Mouse (Mus musculus): ENCODE data around the gene Mad1l1. TPM values are rescaled to one million over a fixed set of nuclear protein-coding genes. Genes with fewer than 3 reads are reported as not detected.

The Mad1l1 gene
- total RNA-seq, 2 experiments from 2014 or later = 8.4 to 8.5 TPM

DNA sequence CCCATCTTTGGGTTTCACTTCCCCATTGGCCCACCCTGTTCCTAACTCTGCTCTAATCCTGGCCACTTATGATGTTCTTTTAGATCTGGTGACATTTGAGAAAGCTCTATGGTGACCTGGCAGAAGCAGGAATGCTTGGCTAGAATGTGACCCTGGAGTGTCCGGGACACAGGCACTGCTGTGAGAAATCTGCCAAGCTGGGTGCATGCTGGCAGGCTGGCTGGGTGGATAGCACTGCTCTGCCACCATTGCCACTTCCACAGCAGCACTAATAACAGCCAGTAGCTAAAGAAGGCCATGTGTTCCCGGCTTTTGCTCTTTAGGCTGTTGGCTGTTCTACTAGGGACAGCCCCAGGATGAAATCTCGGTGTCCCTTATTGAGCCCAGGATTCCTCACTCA lies 265.1 kb downstream of the Mad1l1 start:
- DNase-seq = peak; percentile 26 to 68

DNA sequence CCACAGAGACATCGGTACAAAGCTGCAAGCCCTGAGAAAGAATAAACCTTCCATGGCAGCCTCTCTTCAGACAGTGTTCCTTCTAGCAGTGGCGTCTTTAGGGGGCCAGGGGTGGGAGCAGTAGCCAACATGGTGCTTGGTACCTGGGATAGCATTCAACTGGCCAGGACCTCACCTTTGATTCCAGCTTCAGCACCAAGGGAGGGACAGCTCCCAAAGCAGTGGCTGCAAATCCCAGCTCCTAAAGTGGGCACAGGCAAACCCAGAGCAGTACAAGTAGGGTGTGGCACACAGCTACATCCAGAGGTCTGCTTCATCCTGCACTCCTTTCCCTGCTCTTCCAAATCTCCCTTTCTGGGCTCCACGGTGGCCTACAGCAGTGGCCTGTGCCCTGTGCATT lies 265.9 kb downstream of the Mad1l1 start:
- DNase-seq = peak; percentile 16 to 60

DNA sequence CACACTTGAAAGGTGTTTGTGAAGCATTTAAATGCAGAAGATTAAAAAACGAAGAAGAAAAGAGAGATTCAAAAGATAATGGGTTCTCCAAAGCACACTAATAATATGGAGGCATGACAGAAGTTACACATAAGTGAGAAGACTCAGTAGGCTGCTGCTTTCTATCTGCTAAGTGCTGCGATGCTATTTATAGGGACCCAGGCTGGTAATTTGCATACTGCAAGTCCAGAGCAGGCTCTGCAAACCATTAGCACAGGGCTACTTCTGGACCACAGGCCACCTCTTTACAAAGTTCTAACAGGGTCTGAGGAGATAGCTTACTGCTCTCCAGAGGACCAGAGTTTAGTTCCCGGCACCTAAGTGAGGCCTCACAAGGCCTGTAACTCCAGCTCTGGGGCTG lies 267.7 kb downstream of the Mad1l1 start:
- no peak for DNase-seq

- no peak for DNase-seq
Observed at GRCm38 (mm10) chr5:140052405-140052804, 268.9 kb downstream of the Mad1l1 start.

- DNase-seq = no peak
Observed at GRCm38 (mm10) chr5:140045453-140045852, 275.9 kb downstream of the Mad1l1 start.

- DNase-seq = no peak
Observed at GRCm38 (mm10) chr5:140043002-140043401, 278.4 kb downstream of the Mad1l1 start.

- DNase-seq = no peak
Observed at GRCm38 (mm10) chr5:140042002-140042611, 279.2 kb downstream of the Mad1l1 start.

- no peak for DNase-seq
Observed at GRCm38 (mm10) chr5:140041055-140041454, 280.3 kb downstream of the Mad1l1 start.

DNA sequence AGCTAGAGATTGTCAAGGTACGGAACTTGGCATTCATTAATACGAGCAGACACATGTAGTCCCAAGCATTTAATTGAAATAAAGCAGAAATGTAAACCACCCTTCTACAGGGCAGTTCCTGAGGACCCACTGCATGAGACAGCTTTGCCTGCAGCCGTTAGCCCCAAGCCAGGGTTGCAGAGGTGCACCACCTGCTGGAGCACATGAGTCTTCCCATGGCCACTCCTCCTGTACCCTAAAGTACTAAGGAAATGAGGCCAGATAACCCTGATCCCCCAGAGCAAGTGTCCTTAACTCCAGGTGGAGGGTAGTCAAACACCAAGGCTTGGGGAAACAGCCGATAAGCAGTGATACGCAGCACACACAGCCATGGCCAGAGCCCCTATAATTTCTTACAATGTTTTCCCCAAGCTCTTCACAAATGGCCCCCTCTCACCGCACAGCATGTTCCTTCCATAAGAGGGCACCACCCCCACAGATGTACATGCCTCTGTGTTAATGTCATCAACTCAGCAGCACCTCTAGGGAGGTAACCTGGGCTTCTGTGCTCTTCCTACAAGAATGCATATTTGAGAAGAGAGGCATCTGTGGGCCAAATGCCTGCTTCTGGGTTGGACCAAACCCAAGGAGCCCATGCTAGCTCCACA lies 283.6 kb downstream of the Mad1l1 start:
- no peak for DNase-seq

GRCm38 (mm10) chr5:140035641-140036040 lies 285.7 kb downstream of the Mad1l1 start:
- no peak for DNase-seq

DNA sequence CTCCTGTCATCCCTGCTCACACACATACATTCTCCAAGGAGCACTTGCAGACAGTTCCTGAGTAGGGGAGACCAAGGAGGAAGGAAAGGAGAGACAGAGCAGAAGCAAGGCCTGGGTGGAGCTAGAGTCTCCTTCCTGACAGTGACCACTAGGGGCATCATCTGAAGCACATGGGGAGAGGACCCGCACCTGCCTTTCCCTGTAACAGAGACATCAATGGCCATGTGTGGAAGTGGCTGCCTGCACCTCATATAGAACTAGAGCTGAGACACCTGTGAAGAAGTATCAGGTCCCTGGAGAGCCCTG lies 286.4 kb downstream of the Mad1l1 start:
- no peak for DNase-seq

DNA sequence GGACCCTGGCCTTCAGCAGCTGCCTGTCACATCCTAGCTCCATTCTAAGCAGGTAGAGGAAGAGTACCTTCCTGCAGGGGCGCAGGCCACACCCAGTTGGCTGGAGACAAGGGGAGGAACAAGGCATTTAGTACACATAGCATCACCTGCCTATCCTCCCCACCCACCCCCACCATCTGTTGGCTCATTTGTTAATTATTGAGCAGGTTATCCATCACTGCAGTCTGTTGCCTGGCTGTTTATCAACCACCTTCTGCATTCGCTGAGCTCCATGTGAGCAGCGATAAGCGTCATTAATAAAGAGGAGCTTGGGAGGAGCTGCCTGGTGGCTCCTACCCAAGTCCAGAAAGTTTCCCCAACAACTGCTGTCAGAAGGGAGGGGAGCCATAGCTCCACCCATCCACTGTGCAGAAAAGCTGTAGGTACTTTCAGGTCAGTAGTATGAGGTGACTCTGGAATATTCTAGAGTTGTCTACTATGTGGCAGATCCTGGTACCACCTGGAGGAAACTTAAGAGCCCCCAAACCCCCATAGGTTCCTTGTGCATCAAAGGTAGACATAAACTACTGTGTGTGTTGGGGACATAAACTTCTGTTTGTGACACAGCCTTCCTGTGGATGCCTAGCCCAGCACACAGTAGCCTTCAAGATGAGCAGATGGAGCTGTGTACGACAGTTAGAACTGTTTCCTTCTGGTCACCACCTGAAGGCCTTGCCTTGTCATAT lies 286.9 kb downstream of the Mad1l1 start:
- no peak for DNase-seq

GRCm38 (mm10) chr5:140026366-140026765 lies 295.0 kb downstream of the Mad1l1 start:
- no peak for DNase-seq

- DNase-seq = peak in 1 of 2 experiments; percentile 13
Observed at GRCm38 (mm10) chr5:140025301-140025700, 296.1 kb downstream of the Mad1l1 start.

GRCm38 (mm10) chr5:140023941-140024500 lies 297.3 kb downstream of the Mad1l1 start:
- DNase-seq = peak; percentile 40 to 55

DNA sequence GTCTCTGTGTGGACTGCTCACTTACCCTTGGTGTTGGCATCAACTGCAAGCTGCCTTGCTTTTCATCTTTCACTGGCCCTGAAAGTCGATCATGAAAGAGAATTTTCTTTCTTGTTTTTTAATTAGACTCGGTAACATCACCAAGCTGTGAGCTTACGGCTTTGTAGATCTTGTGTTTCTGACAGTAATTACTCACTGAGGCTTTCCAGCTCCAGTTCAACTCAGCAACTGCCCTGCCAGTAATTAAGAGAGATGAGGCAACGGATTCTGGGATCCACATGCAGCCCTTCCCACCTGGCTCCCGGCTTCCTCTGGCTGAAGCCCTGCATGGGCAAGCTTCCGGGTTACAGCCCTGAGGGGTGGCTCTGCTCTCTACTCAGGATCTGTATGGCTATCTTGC lies 298.5 kb downstream of the Mad1l1 start:
- DNase-seq = no peak

DNA sequence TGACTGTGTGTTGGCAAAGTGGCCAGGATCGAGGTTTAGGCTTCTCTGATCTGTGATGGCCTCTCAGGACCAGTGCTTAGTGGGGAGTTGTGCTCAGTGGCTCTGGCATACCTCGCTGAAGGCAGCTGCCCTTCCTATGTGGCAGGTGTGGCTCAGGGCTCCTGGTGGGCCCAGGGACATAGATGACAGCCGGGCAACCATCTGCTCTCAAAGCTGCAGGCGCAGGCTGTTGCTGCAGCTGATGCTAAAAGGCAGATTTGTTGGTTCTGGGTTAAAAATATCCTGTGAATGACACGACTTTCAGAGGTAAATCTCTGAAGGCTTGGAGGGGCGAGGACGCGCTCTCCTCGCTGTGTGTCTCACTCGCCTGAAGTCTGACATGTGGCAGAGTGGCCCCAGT lies 299.6 kb downstream of the Mad1l1 start:
- DNase-seq = no peak

DNA sequence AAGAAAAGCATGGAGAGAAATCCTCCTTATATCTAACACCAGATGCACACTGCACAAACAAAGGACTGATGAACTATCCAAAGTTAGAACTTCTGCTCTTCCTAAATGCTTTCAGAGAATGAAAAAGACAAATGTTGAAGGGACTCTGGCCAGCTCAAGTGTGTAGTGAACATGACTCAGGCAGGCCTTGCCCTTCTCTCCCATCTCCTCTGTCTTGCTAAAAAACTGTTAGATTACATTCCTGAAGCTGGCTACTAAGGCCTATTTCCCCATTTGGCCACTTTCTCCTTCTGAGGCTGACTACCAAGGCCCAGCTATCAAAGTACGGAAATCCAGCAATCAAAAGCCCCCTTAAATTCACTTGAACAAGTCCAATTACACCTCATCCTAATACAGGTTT lies 301.7 kb downstream of the Mad1l1 start:
- no peak for DNase-seq

- DNase-seq = no peak
Observed at GRCm38 (mm10) chr5:140018780-140019179, 302.6 kb downstream of the Mad1l1 start.

- DNase-seq = no peak
Observed at GRCm38 (mm10) chr5:140016896-140017295, 304.5 kb downstream of the Mad1l1 start.

DNA sequence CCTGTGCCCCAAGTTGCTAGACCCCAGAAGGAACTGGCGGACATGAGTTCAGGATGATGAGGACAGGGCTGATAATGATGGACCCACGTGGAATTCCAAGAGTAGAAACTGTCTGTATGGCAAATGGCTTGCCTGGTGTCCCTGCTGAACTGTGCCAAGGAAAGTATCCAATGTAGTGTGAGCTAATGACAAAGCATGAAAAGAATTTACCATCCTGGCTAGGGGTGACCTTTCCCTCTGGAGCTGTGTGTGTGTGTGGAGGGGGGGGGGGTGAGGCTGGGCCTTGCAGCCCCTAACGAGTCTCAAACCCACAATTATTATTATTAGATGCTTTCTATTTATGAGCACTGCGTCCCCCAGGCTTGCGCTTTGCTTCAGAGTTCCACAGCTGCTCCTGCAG lies 307.7 kb downstream of the Mad1l1 start:
- no peak for DNase-seq

DNA sequence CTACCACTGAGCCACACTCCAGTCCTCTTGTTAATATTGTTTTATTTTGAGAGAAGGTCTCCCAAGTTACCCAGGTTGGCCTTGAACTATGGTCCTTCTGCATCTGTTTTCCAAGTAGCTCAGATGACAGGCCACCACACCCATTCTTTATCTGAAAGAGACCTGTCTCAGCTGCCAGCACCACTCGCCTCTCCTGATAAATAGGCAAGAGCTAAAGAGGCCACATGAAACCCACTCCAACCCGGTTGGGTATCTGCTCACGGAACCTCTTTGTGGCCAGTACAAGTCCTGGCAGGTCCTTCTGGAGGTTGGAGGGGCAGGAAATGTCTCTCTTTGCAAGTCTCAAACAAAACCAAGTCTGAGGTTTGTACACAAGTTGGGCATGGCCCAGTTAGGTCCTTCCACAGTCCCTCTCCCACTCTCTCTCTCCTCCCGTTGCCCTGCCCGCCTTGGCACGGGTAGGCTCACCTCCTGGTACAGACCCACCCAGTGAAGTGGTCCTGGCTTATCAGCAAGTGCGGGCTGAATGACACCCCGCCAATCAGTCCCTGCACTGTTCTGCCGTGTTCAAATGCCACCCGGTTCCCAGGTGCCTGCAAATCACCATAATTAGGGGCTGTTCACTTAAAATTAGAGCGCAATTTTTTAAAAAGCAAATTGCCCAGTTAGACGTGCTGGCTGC lies 308.9 kb downstream of the Mad1l1 start:
- DNase-seq = no peak

DNA sequence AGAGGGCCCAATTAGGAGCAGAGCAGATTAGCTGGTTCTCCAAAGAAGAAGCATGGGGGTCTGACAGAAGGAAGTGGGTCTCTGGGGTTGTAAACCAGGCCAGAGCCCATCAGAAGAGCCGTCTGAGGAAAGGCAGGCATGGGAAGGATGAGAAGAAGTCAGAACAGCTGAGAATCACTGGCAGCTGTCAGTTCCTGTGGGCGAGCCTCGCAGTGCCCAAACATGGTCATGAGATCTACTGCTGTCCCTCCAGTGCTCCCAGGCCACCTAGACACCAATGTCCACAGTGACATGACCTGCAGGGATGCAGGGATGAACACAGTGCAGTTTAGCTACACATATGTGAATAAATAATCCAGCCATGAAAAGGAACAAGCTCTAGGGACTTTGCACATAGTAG lies 310.9 kb downstream of the Mad1l1 start:
- DNase-seq = no peak
